Mouse (Mus musculus) cerebellum, postnatal 25 days (tissue): ENCODE data around the gene Tbc1d17.

Source experiments
- DNase-seq, 2 experiments: peaks; one replicate each; pipeline ENCODE4 v3.0.0; 2021; ENCODE audit warnings: mixed read lengths in 2 of 2

Gene Tbc1d17

GRCm38 (mm10) chr7:44868919-44869696 is 20.2 kb upstream of the Tbc1d17 start:
- peak; percentile 72 to 79 for DNase-seq

GRCm38 (mm10) chr7:44868465-44868864 is 19.6 kb upstream of the Tbc1d17 start:
- DNase-seq, result no peak

- DNase-seq, result no peak
These were observed 18.9 kb upstream of the Tbc1d17 start for GRCm38 (mm10) chr7:44867802-44868201.

GRCm38 (mm10) chr7:44867010-44867702 is 18.3 kb upstream of the Tbc1d17 start:
- no peak for DNase-seq

- DNase-seq, result peak in 1 of 2 experiments; percentile 60
These were observed 17.6 kb upstream of the Tbc1d17 start for GRCm38 (mm10) chr7:44866276-44867009.

- DNase-seq, result peak; percentile 40 to 55
These were observed 16.0 kb upstream of the Tbc1d17 start for GRCm38 (mm10) chr7:44864595-44865542.

GRCm38 (mm10) chr7:44863982-44864494 is 15.2 kb upstream of the Tbc1d17 start:
- no peak for DNase-seq

GRCm38 (mm10) chr7:44863210-44863609 is 14.3 kb upstream of the Tbc1d17 start:
- no peak for DNase-seq

- no peak for DNase-seq
These were observed 13.6 kb upstream of the Tbc1d17 start for GRCm38 (mm10) chr7:44862434-44862833.

- DNase-seq, result no peak
These were observed 12.5 kb upstream of the Tbc1d17 start for GRCm38 (mm10) chr7:44861429-44861816.

- peak; percentile 78 to 85 for DNase-seq
These were observed 11.9 kb upstream of the Tbc1d17 start for GRCm38 (mm10) chr7:44860576-44861428.

- peak in 1 of 2 experiments; percentile 54 for DNase-seq
These were observed 11.0 kb upstream of the Tbc1d17 start for GRCm38 (mm10) chr7:44859896-44860295.

- no peak for DNase-seq
These were observed 9.0 kb upstream of the Tbc1d17 start for GRCm38 (mm10) chr7:44857905-44858304.

GRCm38 (mm10) chr7:44857042-44857552 is 8.2 kb upstream of the Tbc1d17 start, which contains the start of gene Pnkp:
Pnkp (plus strand) TSS chr7:44857139.
- DNase-seq, result peak; percentile 89 to 90

GRCm38 (mm10) chr7:44856265-44856916 is 7.5 kb upstream of the Tbc1d17 start:
- no peak for DNase-seq

- peak in 1 of 2 experiments; percentile 57 for DNase-seq
These were observed 6.2 kb upstream of the Tbc1d17 start for GRCm38 (mm10) chr7:44855036-44855435.

GRCm38 (mm10) chr7:44854356-44855031 is 5.6 kb upstream of the Tbc1d17 start:
- DNase-seq, result peak; percentile 88 to 89

GRCm38 (mm10) chr7:44853596-44854355 is 4.9 kb upstream of the Tbc1d17 start:
- DNase-seq, result peak in 1 of 2 experiments; percentile 58

- DNase-seq, result no peak
These were observed 4.2 kb upstream of the Tbc1d17 start for GRCm38 (mm10) chr7:44853065-44853464.
